ENCODE assay signal across 9 mouse cellular contexts in genomic region chr1:152677482-152678211, GRCm38 (mm10).
DNase-seq lines count a peak whose midpoint lies in the region; ATAC-seq and TF ChIP-seq lines count a peak whose summit lies in the region.
"Had no signal": no experiment of that assay in that cellular context is flagged by ENCODE, and none has a peak within 500 bp of the region (broad histone marks: within the 10 kb centered on the region; RNA-seq: fewer than 3 reads in every experiment).

No protein-coding gene starts in this region.

- 47% methylated on average over 12 of the region's 12 CpGs for WGBS in stomach, embryonic 14.5 days
- WGBS in forebrain, embryonic 12.5 days = 91% methylated on average over 12 of the region's 12 CpGs

- no peak for DNase-seq in layer of hippocampus, adult 2 months (ENCODE audit: low spot score in 2 of 2)
- no peak for DNase-seq in layer of hippocampus, postnatal 14 days (ENCODE audit: low spot score in 2 of 2)
- DNase-seq in kidney, adult 11 months = peak; percentile 40
- peak; percentile 27 to 71 for DNase-seq in kidney, postnatal 36 days
- no peak for DNase-seq in neural tube, embryonic 10.5 days (ENCODE audit: extremely low spot score, low spot score)

- H3K27me3 ChIP-seq in stomach, embryonic 14.5 days (ENCODE audit: control insufficient read depth, insufficient read depth, low read length) = no peaks in the 10 kb centered on the region
- no peaks in the 10 kb centered on the region for H3K27me3 ChIP-seq in forebrain, embryonic 12.5 days

- H3K9me3 ChIP-seq in stomach, embryonic 14.5 days (ENCODE audit: control insufficient read depth, low read depth, low read length) = no peaks in the 10 kb centered on the region
- no peaks in the 10 kb centered on the region for H3K9me3 ChIP-seq in forebrain, embryonic 12.5 days

- ATAC-seq in stomach, embryonic 14.5 days (ENCODE audit: insufficient number of reproducible peaks, insufficient read depth, low FRiP score, low read depth) = 0 out of 2 replicates have a peak, but pooled peaks have one; percentile 42
- no peak for ATAC-seq in forebrain, embryonic 12.5 days (ENCODE audit: low FRiP score)

- no peaks in the 10 kb centered on the region for H3K36me3 ChIP-seq in stomach, embryonic 14.5 days (ENCODE audit: control insufficient read depth, insufficient read depth, low read length)
- H3K36me3 ChIP-seq in forebrain, embryonic 12.5 days (replicated peaks) = no peaks in the 10 kb centered on the region
- H3K36me3 ChIP-seq: G1E had no signal

- H3K4me2 ChIP-seq in stomach, embryonic 14.5 days (replicated peaks; ENCODE audit: low read depth, low read length) = no peak overlapping the region
- no peak overlapping the region for H3K4me2 ChIP-seq in forebrain, embryonic 12.5 days

- H3K27ac ChIP-seq in layer of hippocampus, adult 2 months = peak overlapping the region; percentile 60
- H3K27ac ChIP-seq in stomach, embryonic 14.5 days (ENCODE audit: low read length) = peak overlapping the region; percentile 53; the same call in 1 of the 2 replicates
- no peak overlapping the region for H3K27ac ChIP-seq in forebrain, embryonic 12.5 days

- H3K9ac ChIP-seq in stomach, embryonic 14.5 days (replicated peaks; ENCODE audit: low read depth, low read length) = no peak overlapping the region
- H3K9ac ChIP-seq in forebrain, embryonic 12.5 days = no peak overlapping the region

- no peak overlapping the region for H3K4me3 ChIP-seq in layer of hippocampus, adult 2 months
- no peak overlapping the region for H3K4me3 ChIP-seq in stomach, embryonic 14.5 days (ENCODE audit: low read depth, low read length)
- no peak overlapping the region for H3K4me3 ChIP-seq in forebrain, embryonic 12.5 days (replicated peaks)
- H3K4me3 ChIP-seq: myocyte had no signal

- H3K4me1 ChIP-seq in stomach, embryonic 14.5 days (ENCODE audit: control insufficient read depth, insufficient read depth, low read length) = peaks cover 24% of the 10 kb centered on the region
- no peaks in the 10 kb centered on the region for H3K4me1 ChIP-seq in forebrain, embryonic 12.5 days

- no peak for TF ChIP-seq CTCF in layer of hippocampus, adult 2 months (conservative IDR thresholded peaks at IDR 0.05)

Comparison
In these comparisons a context has a peak if more than half of its experiments do, and no peak if none do; other contexts are left out.
1. DNase-seq: peak in kidney, adult 11 months (single experiment) and kidney, postnatal 36 days (2 of 2); none in layer of hippocampus, adult 2 months (0 of 2), layer of hippocampus, postnatal 14 days (0 of 2) and neural tube, embryonic 10.5 days (single experiment).